In the genomic region with DNA sequence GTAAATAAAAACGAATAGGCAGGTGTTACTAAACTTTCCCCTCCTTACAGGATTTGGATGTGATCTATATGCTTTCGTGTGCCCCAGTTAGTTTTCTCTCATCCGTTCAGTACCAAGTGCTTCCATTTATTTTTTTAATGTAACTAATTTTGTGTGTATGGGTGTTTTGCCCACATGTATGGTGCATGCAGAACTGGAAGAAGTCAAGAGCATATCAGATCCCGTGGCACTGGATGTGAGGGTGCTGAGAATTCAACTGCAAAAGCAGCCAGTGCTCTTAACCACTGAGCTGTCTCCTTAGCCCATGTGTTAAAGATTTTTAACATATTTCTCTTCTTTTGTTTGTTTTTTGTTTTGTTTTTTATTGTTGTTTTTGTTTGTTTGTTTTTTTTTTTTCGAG, we compare ENCODE assay signal across 23 mouse cellular contexts. TPM values are rescaled to one million over a fixed set of nuclear protein-coding genes. Genes with fewer than 3 reads are reported as not detected.
A peak's percentile ranks its signal among the peaks of the same experiment; 100 is the strongest.
DNase-seq lines count a peak whose midpoint lies in the region; ATAC-seq and TF ChIP-seq lines count a peak whose summit lies in the region.
"Had no signal": no experiment of that assay in that cellular context is flagged by ENCODE, and none has a peak within 500 bp of the region (broad histone marks: within the 10 kb centered on the region; RNA-seq: fewer than 3 reads in every experiment).

No protein-coding gene starts in this region.

- H3K4me1 ChIP-seq in hindbrain, embryonic 13.5 days (replicated peaks) = no peaks in the 10 kb centered on the region
- H3K4me1 ChIP-seq in hindbrain, embryonic 11.5 days (replicated peaks; ENCODE audit: control insufficient read depth, insufficient read depth, low read length) = no peaks in the 10 kb centered on the region
- H3K4me1 ChIP-seq in midbrain, embryonic 12.5 days = no peaks in the 10 kb centered on the region
- H3K4me1 ChIP-seq in midbrain, embryonic 11.5 days (ENCODE audit: control insufficient read depth, insufficient read depth, low read length) = no peaks in the 10 kb centered on the region
- H3K4me1 ChIP-seq in forebrain, postnatal 0 days (ENCODE audit: insufficient read depth) = no peaks in the 10 kb centered on the region
- H3K4me1 ChIP-seq: embryonic facial prominence, embryonic 10.5 days; embryonic facial prominence, embryonic 15.5 days; hindbrain, embryonic 12.5 days; kidney, embryonic 15.5 days; limb, embryonic 10.5 days; limb, embryonic 15.5 days; liver, embryonic 13.5 days; megakaryocyte, embryonic 14.5 days; stomach, embryonic 15.5 days had no signal

- no peaks in the 10 kb centered on the region for H3K27me3 ChIP-seq in hindbrain, embryonic 13.5 days
- no peaks in the 10 kb centered on the region for H3K27me3 ChIP-seq in hindbrain, embryonic 11.5 days (ENCODE audit: control insufficient read depth, insufficient read depth, low read length)
- no peaks in the 10 kb centered on the region for H3K27me3 ChIP-seq in midbrain, embryonic 12.5 days
- no peaks in the 10 kb centered on the region for H3K27me3 ChIP-seq in midbrain, embryonic 11.5 days (ENCODE audit: control insufficient read depth, insufficient read depth, low read length)
- peaks cover 60% of the 10 kb centered on the region for H3K27me3 ChIP-seq in Patski
- H3K27me3 ChIP-seq in forebrain, postnatal 0 days (ENCODE audit: insufficient read depth, low read length) = no peaks in the 10 kb centered on the region
- H3K27me3 ChIP-seq: embryonic facial prominence, embryonic 15.5 days; hindbrain, embryonic 12.5 days; kidney, embryonic 15.5 days; limb, embryonic 15.5 days; liver, embryonic 13.5 days; megakaryocyte, embryonic 14.5 days; stomach, embryonic 15.5 days had no signal

- H3K4me3 ChIP-seq in hindbrain, embryonic 13.5 days = no peak overlapping the region
- H3K4me3 ChIP-seq in hindbrain, embryonic 11.5 days (ENCODE audit: low read depth, low read length) = no peak overlapping the region
- H3K4me3 ChIP-seq in midbrain, embryonic 12.5 days = no peak overlapping the region
- no peak overlapping the region for H3K4me3 ChIP-seq in midbrain, embryonic 11.5 days (ENCODE audit: low read depth, low read length)
- H3K4me3 ChIP-seq in forebrain, postnatal 0 days (ENCODE audit: low read depth, low read length) = no peak overlapping the region
- H3K4me3 ChIP-seq: embryonic facial prominence, embryonic 10.5 days; embryonic facial prominence, embryonic 15.5 days; hindbrain, embryonic 12.5 days; kidney, embryonic 15.5 days; limb, embryonic 10.5 days; limb, embryonic 15.5 days; liver, embryonic 13.5 days; megakaryocyte, embryonic 14.5 days; stomach, embryonic 15.5 days had no signal

- no peak overlapping the region for H3K9ac ChIP-seq in hindbrain, embryonic 13.5 days
- no peak overlapping the region for H3K9ac ChIP-seq in hindbrain, embryonic 11.5 days (ENCODE audit: low read depth, low read length)
- H3K9ac ChIP-seq in midbrain, embryonic 12.5 days (replicated peaks) = no peak overlapping the region
- no peak overlapping the region for H3K9ac ChIP-seq in midbrain, embryonic 11.5 days (ENCODE audit: low read length)
- H3K9ac ChIP-seq in forebrain, postnatal 0 days = no peak overlapping the region
- H3K9ac ChIP-seq: embryonic facial prominence, embryonic 15.5 days; hindbrain, embryonic 12.5 days; kidney, embryonic 15.5 days; limb, embryonic 15.5 days; liver, embryonic 13.5 days; stomach, embryonic 15.5 days had no signal

- ATAC-seq in hindbrain, embryonic 13.5 days (ENCODE audit: low FRiP score) = 0 out of 2 replicates have a peak, but pooled peaks have one; percentile 36
- ATAC-seq in hindbrain, embryonic 11.5 days (ENCODE audit: low FRiP score) = no peak
- 0 out of 2 replicates have a peak, but pooled peaks have one; percentile 30 for ATAC-seq in midbrain, embryonic 12.5 days (ENCODE audit: low FRiP score, low read depth)
- no peak for ATAC-seq in midbrain, embryonic 11.5 days (ENCODE audit: low FRiP score)
- peak; percentile 54 for ATAC-seq in Patski
- ATAC-seq in forebrain, postnatal 0 days = 0 out of 2 replicates have a peak, but pooled peaks have one; percentile 6
- ATAC-seq: lung, postnatal 0 days had no signal

- DNase-seq in hindbrain, embryonic 11.5 days (ENCODE audit: low spot score) = no peak
- no peak for DNase-seq in midbrain, embryonic 11.5 days (ENCODE audit: low spot score, missing footprints)
- no peak for DNase-seq in Patski (ENCODE audit: low read depth, low spot score)
- no peak for DNase-seq in forebrain, postnatal 0 days
- DNase-seq: adrenal gland, adult 8-10 months; B cell, adult 2 months; cerebellum, adult 8-10 months; heart, postnatal 14 days; kidney, adult 18-20 months; liver, embryonic 13.5 days; lung, adult 18-20 months; lung, postnatal 4 days had no signal

- WGBS in hindbrain, embryonic 13.5 days = 79% methylated on average over 5 of the region's 5 CpGs
- 76% methylated on average over 5 of the region's 5 CpGs for WGBS in hindbrain, embryonic 11.5 days
- 73% methylated on average over 5 of the region's 5 CpGs for WGBS in midbrain, embryonic 12.5 days
- 69% methylated on average over 5 of the region's 5 CpGs for WGBS in midbrain, embryonic 11.5 days
- WGBS in forebrain, postnatal 0 days = 78% methylated on average over 5 of the region's 5 CpGs

- POLR2A ChIA-PET in Patski (lab: Charles Lee) = no interaction called here

- no peaks in the 10 kb centered on the region for H3K36me3 ChIP-seq in hindbrain, embryonic 13.5 days
- no peaks in the 10 kb centered on the region for H3K36me3 ChIP-seq in hindbrain, embryonic 11.5 days (ENCODE audit: control insufficient read depth, insufficient read depth, low read length)
- H3K36me3 ChIP-seq in midbrain, embryonic 12.5 days = no peaks in the 10 kb centered on the region
- H3K36me3 ChIP-seq in midbrain, embryonic 11.5 days (ENCODE audit: control insufficient read depth, insufficient read depth, low read length) = no peaks in the 10 kb centered on the region
- no peaks in the 10 kb centered on the region for H3K36me3 ChIP-seq in forebrain, postnatal 0 days (ENCODE audit: insufficient read depth)
- H3K36me3 ChIP-seq: embryonic facial prominence, embryonic 10.5 days; embryonic facial prominence, embryonic 15.5 days; hindbrain, embryonic 12.5 days; kidney, embryonic 15.5 days; limb, embryonic 10.5 days; limb, embryonic 15.5 days; liver, embryonic 13.5 days; stomach, embryonic 15.5 days had no signal

- no peaks in the 10 kb centered on the region for H3K9me3 ChIP-seq in hindbrain, embryonic 13.5 days
- H3K9me3 ChIP-seq in hindbrain, embryonic 11.5 days (ENCODE audit: control insufficient read depth, low read length) = no peaks in the 10 kb centered on the region
- no peaks in the 10 kb centered on the region for H3K9me3 ChIP-seq in midbrain, embryonic 12.5 days
- no peaks in the 10 kb centered on the region for H3K9me3 ChIP-seq in midbrain, embryonic 11.5 days (ENCODE audit: control insufficient read depth, low read length)
- no peaks in the 10 kb centered on the region for H3K9me3 ChIP-seq in forebrain, postnatal 0 days (ENCODE audit: low read length)
- H3K9me3 ChIP-seq: embryonic facial prominence, embryonic 10.5 days; embryonic facial prominence, embryonic 15.5 days; hindbrain, embryonic 12.5 days; kidney, embryonic 15.5 days; limb, embryonic 10.5 days; limb, embryonic 15.5 days; liver, embryonic 13.5 days; megakaryocyte, embryonic 14.5 days; stomach, embryonic 15.5 days had no signal

- in situ Hi-C loops in Patski (cut with MboI; ENCODE audit: low pct_unique_long_range_greater_than_20kb) = loop anchor here (5.0 to 25.0 kb wide), 3 partner anchors 335 to 1335 kb away; no protein-coding TSS in a partner anchor

- no peak for TF ChIP-seq CTCF in Patski (IDR thresholded peaks at IDR 0.05)
- no peak for TF ChIP-seq CTCF in forebrain, postnatal 0 days (IDR thresholded peaks at IDR 0.05; ENCODE audit: low read depth)

- CTCF ChIA-PET in Patski (lab: Charles Lee) = interaction anchor here (0.8 to 1.6 kb wide), 4 partner anchors 11 to 63 kb away, joined by 3 to 4 read pairs (median 4); a partner anchor contains a TSS

- H3K4me2 ChIP-seq in hindbrain, embryonic 13.5 days = no peak overlapping the region
- no peak overlapping the region for H3K4me2 ChIP-seq in hindbrain, embryonic 11.5 days (replicated peaks; ENCODE audit: low read depth, low read length)
- H3K4me2 ChIP-seq in midbrain, embryonic 12.5 days (replicated peaks) = no peak overlapping the region
- H3K4me2 ChIP-seq in midbrain, embryonic 11.5 days = no peak overlapping the region
- H3K4me2 ChIP-seq in forebrain, postnatal 0 days (ENCODE audit: low read depth) = no peak overlapping the region
- H3K4me2 ChIP-seq: embryonic facial prominence, embryonic 15.5 days; hindbrain, embryonic 12.5 days; kidney, embryonic 15.5 days; limb, embryonic 15.5 days; liver, embryonic 13.5 days; stomach, embryonic 15.5 days had no signal

- no peak overlapping the region for H3K27ac ChIP-seq in hindbrain, embryonic 13.5 days
- no peak overlapping the region for H3K27ac ChIP-seq in hindbrain, embryonic 11.5 days (ENCODE audit: low read depth, low read length)
- H3K27ac ChIP-seq in midbrain, embryonic 12.5 days (replicated peaks) = no peak overlapping the region
- H3K27ac ChIP-seq in midbrain, embryonic 11.5 days (ENCODE audit: low read depth, low read length) = no peak overlapping the region
- no peak overlapping the region for H3K27ac ChIP-seq in forebrain, postnatal 0 days (ENCODE audit: low read depth, low read length)
- H3K27ac ChIP-seq: embryonic facial prominence, embryonic 10.5 days; embryonic facial prominence, embryonic 15.5 days; hindbrain, embryonic 12.5 days; kidney, embryonic 15.5 days; limb, embryonic 10.5 days; limb, embryonic 15.5 days; liver, embryonic 13.5 days; stomach, embryonic 15.5 days had no signal

RNA-seq across cellular contexts. Expression of a gene that starts 20.8 kb away (rescaled TPM):
- 46.7 and 48.1 TPM in 2 replicates for polyA plus RNA-seq in hindbrain, embryonic 13.5 days (2015; fragmentation: Nextera tagmentation; extraction: Ambion mirVana)
- polyA plus RNA-seq in hindbrain, embryonic 11.5 days (2014; fragmentation: Nextera tagmentation; extraction: Ambion mirVana) = 56.4 and 56.8 TPM in 2 replicates
- polyA plus RNA-seq in midbrain, embryonic 12.5 days (2016; fragmentation: Nextera tagmentation; extraction: Ambion mirVana) = 51.7 and 60.4 TPM in 2 replicates
- 50.5 and 56.0 TPM in 2 replicates for polyA plus RNA-seq in midbrain, embryonic 11.5 days (2014; fragmentation: Nextera tagmentation; extraction: Ambion mirVana)
- polyA plus RNA-seq in Patski (2021) = 46.9 TPM
- 81.0 and 90.5 TPM in 2 replicates for total RNA-seq in forebrain, postnatal 0 days (2014; rRNA removed)
- 24.3 and 29.0 TPM in 2 replicates for polyA plus RNA-seq in forebrain, postnatal 0 days (2015; fragmentation: Nextera tagmentation; extraction: Ambion mirVana)

Comparison
In these comparisons a context has a peak if more than half of its experiments do, and no peak if none do; other contexts are left out.
1. ATAC-seq: peak in hindbrain, embryonic 13.5 days (single experiment), midbrain, embryonic 12.5 days (single experiment), Patski (single experiment) and forebrain, postnatal 0 days (single experiment); none in hindbrain, embryonic 11.5 days (single experiment) and midbrain, embryonic 11.5 days (single experiment).